Mouse (Mus musculus): Measurements from ENCODE around the gene Lenep. TPM values are rescaled to one million over a fixed set of nuclear protein-coding genes. Genes with fewer than 3 reads are reported as not detected.

Lenep gene
- total RNA-seq, 2 experiments from 2014 or later: 0.40 to 1.3 TPM

GRCm38 (mm10) chr3:89378394-89379067 is 24.1 kb downstream of the Lenep start:
- peak; percentile 78 to 86 for DNase-seq

GRCm38 (mm10) chr3:89377831-89378230 is 24.8 kb downstream of the Lenep start:
- DNase-seq: no peak

GRCm38 (mm10) chr3:89373581-89374231 is 28.9 kb downstream of the Lenep start:
- no peak for DNase-seq

GRCm38 (mm10) chr3:89367338-89367737 is 35.3 kb downstream of the Lenep start:
- no peak for DNase-seq

- DNase-seq: no peak
Measured at GRCm38 (mm10) chr3:89365486-89366414, 36.8 kb downstream of the Lenep start.

- DNase-seq: no peak
Measured at GRCm38 (mm10) chr3:89365153-89365485, 37.5 kb downstream of the Lenep start, which contains the start of gene Dcst1. Dcst1 (minus strand) TSS chr3:89365253.

GRCm38 (mm10) chr3:89364631-89365030 is 38.0 kb downstream of the Lenep start:
- DNase-seq: no peak

GRCm38 (mm10) chr3:89361675-89362074 is 40.9 kb downstream of the Lenep start, which contains the start of gene Dcst2:
Dcst2 (plus strand) TSS chr3:89361975.
- no peak for DNase-seq

GRCm38 (mm10) chr3:89360237-89360636 is 42.4 kb downstream of the Lenep start:
- DNase-seq: no peak

GRCm38 (mm10) chr3:89359630-89360029 is 43.0 kb downstream of the Lenep start:
- DNase-seq: peak in 1 of 2 experiments; percentile 39

GRCm38 (mm10) chr3:89356029-89356428 is 46.6 kb downstream of the Lenep start:
- DNase-seq: no peak

GRCm38 (mm10) chr3:89355512-89355902 is 47.1 kb downstream of the Lenep start:
- DNase-seq: no peak

- DNase-seq: peak; percentile 90 to 93
Measured at GRCm38 (mm10) chr3:89354816-89355511, 47.6 kb downstream of the Lenep start.

- DNase-seq: no peak
Measured at GRCm38 (mm10) chr3:89351271-89351670, 51.3 kb downstream of the Lenep start.

Other genes starting within 250 kb of the Lenep start
- 1 to 10 TPM; 1.9 to 9.7 TPM for gene Hcn3, start 242.6 kb downstream of the Lenep start, total RNA-seq (2021)
- gene Clk2, start 238.0 kb downstream of the Lenep start, total RNA-seq (2021): 10 to 100 TPM; 55.2 to 55.7 TPM
- 10 to 100 TPM; 77.5 to 96.1 TPM for gene Scamp3, start 225.3 kb downstream of the Lenep start, total RNA-seq (2021)
- gene Fam189b, start 219.7 kb downstream of the Lenep start, total RNA-seq (2021): 10 to 100 TPM; 13.5 to 17.1 TPM
- 10 to 100 TPM; 64.2 to 70.6 TPM for gene Gba, start 199.9 kb downstream of the Lenep start, total RNA-seq (2021)
- gene Thbs3, start 187.6 kb downstream of the Lenep start, total RNA-seq (2021): 10 to 100 TPM in 1 of 2 experiments, 1 to 10 TPM in 1; 7.7 to 11.4 TPM
- 100 to 1,000 TPM; 136 to 165 TPM for gene Mtx1, start 175.7 kb downstream of the Lenep start, total RNA-seq (2021)
- gene Muc1, start 173.7 kb downstream of the Lenep start, total RNA-seq (2021): under 1 TPM in 1 of 2 experiments, not detected in 1; 0.56 TPM
- 100 to 1,000 TPM; 114 to 139 TPM for gene Krtcap2, start 156.8 kb downstream of the Lenep start, total RNA-seq (2021)
- gene Trim46, start 156.5 kb downstream of the Lenep start, total RNA-seq (2021): 1 to 10 TPM; 1.3 to 1.6 TPM
- gene Dpm3, start 143.4 kb downstream of the Lenep start, total RNA-seq (2021): 100 to 1,000 TPM; 117 to 130 TPM
- gene Slc50a1, start 132.2 kb downstream of the Lenep start, total RNA-seq (2021): 10 to 100 TPM; 42.0 to 47.7 TPM
- gene Efna1, start 121.7 kb downstream of the Lenep start, total RNA-seq (2021): 10 to 100 TPM in 1 of 2 experiments, 1 to 10 TPM in 1; 9.8 to 12.5 TPM
- gene Efna3, start 79.8 kb downstream of the Lenep start, total RNA-seq (2021): under 1 TPM; 0.23 to 0.53 TPM
- gene Efna4, start 64.8 kb downstream of the Lenep start, total RNA-seq (2021): 1 to 10 TPM in 1 of 2 experiments, under 1 TPM in 1; 0.93 to 1.3 TPM
- gene Adam15, start 52.8 kb downstream of the Lenep start, total RNA-seq (2021): 10 to 100 TPM; 45.9 to 79.9 TPM
- under 1 TPM; 0.20 to 0.56 TPM for gene Dcst2, start 40.8 kb downstream of the Lenep start, total RNA-seq (2021)
- gene Dcst1, start 37.5 kb downstream of the Lenep start, total RNA-seq (2021): under 1 TPM in 1 of 2 experiments, not detected in 1; 0.56 TPM
- 10 to 100 TPM; 71.9 to 85.2 TPM for gene Zbtb7b, start 8.0 kb downstream of the Lenep start, total RNA-seq (2021)
- gene Flad1, start 9.1 kb upstream of the Lenep start, total RNA-seq (2021): 10 to 100 TPM; 23.3 to 30.0 TPM
- 10 to 100 TPM; 25.1 to 36.1 TPM for gene Cks1b, start 15.6 kb upstream of the Lenep start, total RNA-seq (2021)
- gene Shc1, start 15.7 kb upstream of the Lenep start, total RNA-seq (2021): 10 to 100 TPM; 89.6 to 93.7 TPM
- 10 to 100 TPM; 35.0 to 40.6 TPM for gene Pygo2, start 27.4 kb upstream of the Lenep start, total RNA-seq (2021)
- gene Pbxip1, start 33.9 kb upstream of the Lenep start, total RNA-seq (2021): 10 to 100 TPM; 47.9 to 56.9 TPM
- 10 to 100 TPM; 25.2 to 36.2 TPM for gene Pmvk, start 51.7 kb upstream of the Lenep start, total RNA-seq (2021)
- 1 to 10 TPM; 3.4 to 3.7 TPM for gene Kcnn3, start 117.4 kb upstream of the Lenep start, total RNA-seq (2021)